In genomic region chr16:55523264-55523663, GRCm38 (mm10) we compare ENCODE assay signal across 30 mouse cellular contexts.
DNase-seq lines count a peak whose midpoint lies in the region; ATAC-seq and TF ChIP-seq lines count a peak whose summit lies in the region.
"Had no signal": no experiment of that assay in that cellular context is flagged by ENCODE, and none has a peak within 500 bp of the region (broad histone marks: within the 10 kb centered on the region; RNA-seq: fewer than 3 reads in every experiment).

No protein-coding gene starts in this region.

- H3K27me3 ChIP-seq in kidney, adult 2 months (replicated peaks; ENCODE audit: control insufficient read depth, insufficient read depth, low read length) = no peaks in the 10 kb centered on the region
- H3K27me3 ChIP-seq in lung, postnatal 0 days (replicated peaks; ENCODE audit: insufficient read depth, low read length) = no peaks in the 10 kb centered on the region
- no peaks in the 10 kb centered on the region for H3K27me3 ChIP-seq in stomach, embryonic 15.5 days (replicated peaks)
- no peaks in the 10 kb centered on the region for H3K27me3 ChIP-seq in forebrain, embryonic 15.5 days
- H3K27me3 ChIP-seq: CH12.LX; embryonic facial prominence, embryonic 15.5 days; forebrain, embryonic 13.5 days; heart, embryonic 12.5 days; hindbrain, embryonic 13.5 days had no signal

- H3K9me3 ChIP-seq in lung, postnatal 0 days (ENCODE audit: low read length) = no peaks in the 10 kb centered on the region
- H3K9me3 ChIP-seq in stomach, embryonic 15.5 days = no peaks in the 10 kb centered on the region
- no peaks in the 10 kb centered on the region for H3K9me3 ChIP-seq in forebrain, embryonic 15.5 days
- H3K9me3 ChIP-seq: embryonic facial prominence, embryonic 10.5 days; embryonic facial prominence, embryonic 15.5 days; forebrain, embryonic 13.5 days; heart, embryonic 12.5 days; hindbrain, embryonic 13.5 days had no signal

- peak; percentile 83 for ATAC-seq in lung, postnatal 0 days
- ATAC-seq in stomach, embryonic 15.5 days (ENCODE audit: insufficient read depth, low FRiP score, low read depth) = peak; percentile 44; the same call in 1 of the 2 replicates
- no peak for ATAC-seq in forebrain, embryonic 15.5 days (replicated peaks)
- ATAC-seq: forebrain, embryonic 13.5 days; midbrain, embryonic 16.5 days had no signal

- H3K4me2 ChIP-seq in lung, postnatal 0 days (replicated peaks; ENCODE audit: low read depth, low read length) = no peak overlapping the region
- no peak overlapping the region for H3K4me2 ChIP-seq in stomach, embryonic 15.5 days
- H3K4me2 ChIP-seq in forebrain, embryonic 15.5 days (replicated peaks) = no peak overlapping the region
- H3K4me2 ChIP-seq: embryonic facial prominence, embryonic 15.5 days; forebrain, embryonic 13.5 days; heart, embryonic 12.5 days; hindbrain, embryonic 13.5 days; midbrain, embryonic 11.5 days had no signal

- no peak overlapping the region for H3K9ac ChIP-seq in lung, postnatal 0 days (replicated peaks; ENCODE audit: low read depth)
- no peak overlapping the region for H3K9ac ChIP-seq in stomach, embryonic 15.5 days
- no peak overlapping the region for H3K9ac ChIP-seq in forebrain, embryonic 15.5 days (replicated peaks)
- H3K9ac ChIP-seq: embryonic facial prominence, embryonic 15.5 days; forebrain, embryonic 13.5 days; heart, embryonic 12.5 days; hindbrain, embryonic 13.5 days had no signal

- H3K4me1 ChIP-seq in kidney, adult 2 months (ENCODE audit: control insufficient read depth, insufficient read depth, low read length) = peaks cover 17% of the 10 kb centered on the region; the same call in 1 of the 2 replicates
- H3K4me1 ChIP-seq in lung, postnatal 0 days (ENCODE audit: insufficient read depth, low read depth, low read length) = no peaks in the 10 kb centered on the region
- H3K4me1 ChIP-seq in stomach, embryonic 15.5 days = no peaks in the 10 kb centered on the region
- H3K4me1 ChIP-seq in forebrain, embryonic 15.5 days = no peaks in the 10 kb centered on the region
- H3K4me1 ChIP-seq: embryonic facial prominence, embryonic 10.5 days; embryonic facial prominence, embryonic 15.5 days; forebrain, embryonic 13.5 days; heart, embryonic 12.5 days; hindbrain, embryonic 13.5 days had no signal

- 56% methylated on average over 1 of the region's 1 CpGs for WGBS in kidney, adult 2 months
- 54% methylated on average over 1 of the region's 1 CpGs for WGBS in lung, postnatal 0 days
- 71% methylated on average over 1 of the region's 1 CpGs for WGBS in stomach, embryonic 15.5 days
- WGBS in forebrain, embryonic 15.5 days = 90% methylated on average over 1 of the region's 1 CpGs

- no peak for TF ChIP-seq POLR2A in kidney, adult 2 months (IDR thresholded peaks at IDR 0.05; ENCODE audit: low read depth, low read length)

- TF ChIP-seq EP300 in lung, postnatal 0 days (IDR thresholded peaks at IDR 0.05) = peak; percentile 93

- peak overlapping the region; percentile 95 for H3K27ac ChIP-seq in kidney, adult 2 months (ENCODE audit: insufficient read depth, low read depth, low read length)
- no peak overlapping the region for H3K27ac ChIP-seq in lung, postnatal 0 days (ENCODE audit: low read length)
- no peak overlapping the region for H3K27ac ChIP-seq in stomach, embryonic 15.5 days
- H3K27ac ChIP-seq in forebrain, embryonic 15.5 days (replicated peaks) = no peak overlapping the region
- H3K27ac ChIP-seq: embryonic facial prominence, embryonic 10.5 days; embryonic facial prominence, embryonic 15.5 days; forebrain, embryonic 13.5 days; gastrocnemius, adult 2 months; heart, adult 2 months; hindbrain, embryonic 13.5 days had no signal

- no peaks in the 10 kb centered on the region for H3K36me3 ChIP-seq in kidney, adult 2 months (ENCODE audit: control insufficient read depth, insufficient read depth, low read length)
- no peaks in the 10 kb centered on the region for H3K36me3 ChIP-seq in lung, postnatal 0 days (ENCODE audit: insufficient read depth, low read length)
- H3K36me3 ChIP-seq in stomach, embryonic 15.5 days = no peaks in the 10 kb centered on the region
- no peaks in the 10 kb centered on the region for H3K36me3 ChIP-seq in forebrain, embryonic 15.5 days
- H3K36me3 ChIP-seq: embryonic facial prominence, embryonic 10.5 days; embryonic facial prominence, embryonic 15.5 days; heart, embryonic 12.5 days; hindbrain, embryonic 13.5 days had no signal

- 0 out of 2 replicates have a peak overlapping the region, but pooled peaks have one; percentile 19 for H3K4me3 ChIP-seq in kidney, adult 2 months (ENCODE audit: insufficient read depth, low read depth, low read length)
- no peak overlapping the region for H3K4me3 ChIP-seq in lung, postnatal 0 days (ENCODE audit: low read depth, low read length)
- H3K4me3 ChIP-seq in stomach, embryonic 15.5 days (replicated peaks) = no peak overlapping the region
- no peak overlapping the region for H3K4me3 ChIP-seq in forebrain, embryonic 15.5 days
- H3K4me3 ChIP-seq: embryonic facial prominence, embryonic 10.5 days; embryonic facial prominence, embryonic 15.5 days; forebrain, embryonic 13.5 days; gastrocnemius, adult 2 months; heart, adult 2 months; heart, embryonic 12.5 days; hindbrain, embryonic 13.5 days had no signal

- DNase-seq in kidney, adult 2 months = peak; percentile 48
- DNase-seq in kidney, adult 8-10 months = no peak
- DNase-seq in fat pad, adult 2 months (ENCODE audit: extremely low read depth, low read depth, low spot score) = peak; percentile 81
- DNase-seq in lung, postnatal 0 days (ENCODE audit: low spot score) = peak; percentile 85
- no peak for DNase-seq in ovary, adult 18-20 months (ENCODE audit: low spot score)
- no peak for DNase-seq in spleen, postnatal 10 days (ENCODE audit: low spot score in 2 of 2)
- DNase-seq: adrenal gland, adult 8-10 months; cerebellum, adult 8-10 months; cerebellum, postnatal 25 days; gastrocnemius, adult 2 months; gastrocnemius, postnatal 36 days; heart, adult 2 months; heart, postnatal 4 days; kidney, adult 18-20 months; kidney, postnatal 10 days; layer of hippocampus, adult 9-11 months; liver; right cerebral cortex, adult 18-20 months; thymus, adult 2 months; thymus, postnatal 36 days had no signal

- TF ChIP-seq CTCF in kidney, adult 2 months (conservative IDR thresholded peaks at IDR 0.05; ENCODE audit: insufficient read depth, insufficient read length, low read depth, low read length) = no peak
- no peak for TF ChIP-seq CTCF in lung, postnatal 0 days (IDR thresholded peaks at IDR 0.05)

Comparison
In these comparisons a context has a peak if more than half of its experiments do, and no peak if none do; other contexts are left out.
1. DNase-seq: peak in kidney, adult 2 months (single experiment), fat pad, adult 2 months (single experiment) and lung, postnatal 0 days (single experiment); none in kidney, adult 8-10 months (0 of 2), ovary, adult 18-20 months (single experiment) and spleen, postnatal 10 days (0 of 2).